Mouse (Mus musculus): ENCODE results near the gene Defb18.
"Not testable (repeated sequence)": the region's sequence is repeated elsewhere in the genome, so short reads cannot be mapped to it uniquely, and the experiment has no call there.

Gene Defb18

DNA sequence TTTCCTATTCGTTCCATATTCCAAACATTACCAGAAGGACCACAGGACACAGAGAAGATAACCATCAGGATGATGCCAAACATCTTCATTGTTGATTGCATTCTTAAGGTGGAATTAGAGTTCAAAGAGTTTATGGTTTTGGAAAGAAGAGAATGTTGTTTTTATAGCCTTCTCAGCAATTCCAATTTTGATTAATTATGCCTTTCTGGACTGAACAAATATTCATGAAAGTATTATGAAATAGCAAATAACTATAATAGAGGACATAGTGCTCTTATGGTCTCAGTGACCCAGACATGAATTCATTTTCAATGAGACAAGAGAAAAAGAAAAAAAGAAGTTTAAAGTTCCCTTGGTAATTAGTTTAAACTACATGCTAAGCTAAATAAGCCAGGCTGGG is at the start of gene Defb18:
Gene Defb18, minus strand, starts transcription at position 101 of the 400 bp plus-strand sequence.
- no peak for DNase-seq (ENCODE audit: low read depth, low spot score)

DNA sequence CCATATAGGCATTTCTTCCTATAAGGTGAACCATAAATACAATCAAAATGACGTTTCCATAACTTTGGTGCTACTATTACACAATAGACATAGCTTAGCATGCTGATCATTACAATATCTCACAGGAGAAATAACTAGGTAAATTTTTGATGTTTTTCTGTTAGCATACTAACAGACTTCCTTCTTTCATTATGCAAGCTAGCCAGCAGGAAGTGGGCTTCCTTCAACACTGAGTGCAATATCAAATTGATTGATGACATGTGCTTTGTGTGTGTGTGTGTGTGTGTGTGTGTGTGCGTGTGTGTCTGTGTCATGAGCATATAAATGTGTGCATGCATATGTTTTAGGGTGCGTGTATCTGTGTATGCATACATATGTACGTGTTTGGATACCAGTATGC is 33.9 kb upstream of the Defb18 start:
- no peak for DNase-seq (ENCODE audit: low read depth, low spot score)

DNA sequence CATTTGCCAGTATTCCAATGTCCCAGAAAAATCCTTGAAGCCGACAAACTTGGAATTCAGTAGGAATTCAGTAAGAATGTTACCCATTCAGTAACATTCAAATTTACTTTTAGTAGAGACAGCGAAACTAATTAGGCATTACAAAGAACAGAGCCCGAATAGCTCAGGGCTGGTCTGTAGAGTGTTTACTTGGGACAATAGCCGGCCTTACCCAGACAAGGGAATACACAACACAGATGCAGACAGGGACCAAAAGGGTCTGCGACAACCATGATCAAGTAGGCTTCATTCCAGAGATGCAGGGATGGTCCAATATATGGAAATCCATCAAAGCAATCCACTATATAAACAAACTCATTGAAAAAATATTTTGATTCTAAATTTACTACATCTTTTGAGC is 31.6 kb upstream of the Defb18 start:
- no peak for DNase-seq (ENCODE audit: low read depth, low spot score)

DNA sequence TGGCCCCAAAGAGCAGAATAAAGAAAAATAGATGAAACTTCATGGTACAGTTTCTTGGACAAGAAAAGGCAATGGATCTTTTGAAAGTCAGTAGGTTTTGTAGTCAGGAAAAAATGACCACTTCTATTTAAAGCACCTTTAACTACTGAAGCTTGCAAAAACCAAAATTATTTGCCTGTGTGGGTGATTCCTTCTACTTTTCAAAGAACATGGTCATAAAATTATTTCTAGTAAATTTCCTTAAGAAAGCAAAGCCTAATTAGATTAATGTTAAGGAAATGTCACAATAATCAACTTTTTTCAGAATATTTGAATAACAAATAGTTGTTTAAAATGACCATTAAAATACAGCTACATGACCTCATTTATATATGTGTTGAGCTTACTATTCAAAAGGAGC is 27.8 kb upstream of the Defb18 start, which contains the start of gene Defb41:
Gene Defb41, minus strand, starts transcription at position 101 of the 400 bp plus-strand sequence.
- DNase-seq (ENCODE audit: low read depth, low spot score) = no peak

DNA sequence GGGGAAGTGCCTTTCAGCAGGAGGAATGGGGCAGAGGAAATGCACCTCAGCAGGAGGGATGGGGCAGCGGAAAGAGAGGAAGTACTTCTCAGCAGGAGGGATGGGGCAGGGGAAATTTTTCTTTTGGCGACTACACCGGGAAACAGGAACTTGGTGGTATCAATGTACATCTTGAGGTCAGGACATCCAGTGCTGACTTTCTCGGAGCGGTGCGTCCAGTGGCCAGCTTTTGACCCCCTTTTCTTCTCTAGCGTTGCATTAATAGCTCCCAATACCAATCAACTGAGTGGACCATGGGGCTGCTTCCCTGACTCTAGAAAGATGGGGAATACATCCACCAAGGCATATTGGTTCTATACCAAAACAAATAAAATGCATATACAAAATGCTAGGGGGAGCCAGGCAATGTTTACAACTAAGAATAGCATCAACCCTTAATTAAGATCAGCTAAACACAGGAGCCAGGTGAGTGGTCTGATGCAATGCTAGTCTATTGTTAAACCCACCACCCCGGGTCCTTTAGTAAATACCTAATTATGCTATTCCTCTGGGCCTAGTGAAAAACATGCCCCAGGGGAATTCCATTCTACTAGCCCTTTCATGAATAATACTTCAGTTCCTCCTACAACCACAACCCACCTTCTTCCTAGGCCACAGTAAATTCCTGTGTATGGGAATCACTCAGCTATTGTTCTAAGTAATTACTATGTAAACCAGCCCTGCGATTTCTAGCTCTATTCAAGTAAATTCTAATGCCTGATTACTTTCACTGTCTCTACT is 8.7 kb upstream of the Defb18 start:
- DNase-seq (ENCODE audit: low read depth, low spot score) = not testable (repeated sequence)

DNA sequence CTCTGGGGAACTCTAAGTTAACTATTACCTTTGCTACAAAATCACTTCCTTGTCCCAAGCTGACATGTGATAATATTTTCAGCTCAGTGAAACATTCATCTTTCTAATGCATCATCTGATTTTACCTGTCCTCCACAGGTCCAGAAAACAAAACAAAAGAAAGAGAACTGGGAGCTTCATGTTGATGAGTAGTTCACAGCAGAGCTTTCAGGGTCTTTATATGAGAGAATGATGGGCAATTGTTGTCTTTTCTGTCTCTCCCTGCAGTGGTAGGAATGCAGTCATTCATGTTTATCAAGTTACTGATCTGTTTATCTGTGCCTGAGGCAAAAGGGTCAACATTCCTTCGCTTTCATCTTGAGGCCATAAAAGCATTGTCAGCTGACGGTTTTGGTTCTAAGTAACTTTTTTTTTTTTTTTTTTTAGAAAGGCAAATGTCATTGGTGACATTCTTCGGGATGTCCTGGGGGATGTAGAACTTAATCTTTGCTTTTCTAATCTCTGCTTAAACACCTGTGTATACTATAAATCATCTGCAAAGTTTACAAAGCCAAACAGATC is 13.8 kb downstream of the Defb18 start:
- DNase-seq (ENCODE audit: low read depth, low spot score) = no peak

DNA sequence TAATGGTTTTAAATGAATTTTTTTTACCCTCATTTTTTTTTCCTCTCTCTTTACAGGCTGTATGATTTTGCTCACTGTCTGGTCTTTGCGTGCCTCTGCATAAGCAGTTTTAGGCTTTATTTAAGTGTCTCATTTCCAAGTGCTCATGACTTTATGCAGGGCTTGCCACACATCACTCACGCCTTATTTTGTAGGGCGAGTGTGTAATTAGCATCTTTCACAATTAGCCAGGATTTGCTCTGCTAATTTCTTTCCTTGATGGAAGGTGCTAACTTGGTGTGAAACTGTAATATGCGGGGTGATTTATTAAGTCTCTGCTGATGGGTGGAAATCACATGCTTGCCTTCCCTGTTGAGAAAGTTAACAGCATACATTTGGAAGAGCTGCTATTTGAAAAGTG is 45.5 kb downstream of the Defb18 start:
- no peak for DNase-seq (ENCODE audit: low read depth, low spot score)

DNA sequence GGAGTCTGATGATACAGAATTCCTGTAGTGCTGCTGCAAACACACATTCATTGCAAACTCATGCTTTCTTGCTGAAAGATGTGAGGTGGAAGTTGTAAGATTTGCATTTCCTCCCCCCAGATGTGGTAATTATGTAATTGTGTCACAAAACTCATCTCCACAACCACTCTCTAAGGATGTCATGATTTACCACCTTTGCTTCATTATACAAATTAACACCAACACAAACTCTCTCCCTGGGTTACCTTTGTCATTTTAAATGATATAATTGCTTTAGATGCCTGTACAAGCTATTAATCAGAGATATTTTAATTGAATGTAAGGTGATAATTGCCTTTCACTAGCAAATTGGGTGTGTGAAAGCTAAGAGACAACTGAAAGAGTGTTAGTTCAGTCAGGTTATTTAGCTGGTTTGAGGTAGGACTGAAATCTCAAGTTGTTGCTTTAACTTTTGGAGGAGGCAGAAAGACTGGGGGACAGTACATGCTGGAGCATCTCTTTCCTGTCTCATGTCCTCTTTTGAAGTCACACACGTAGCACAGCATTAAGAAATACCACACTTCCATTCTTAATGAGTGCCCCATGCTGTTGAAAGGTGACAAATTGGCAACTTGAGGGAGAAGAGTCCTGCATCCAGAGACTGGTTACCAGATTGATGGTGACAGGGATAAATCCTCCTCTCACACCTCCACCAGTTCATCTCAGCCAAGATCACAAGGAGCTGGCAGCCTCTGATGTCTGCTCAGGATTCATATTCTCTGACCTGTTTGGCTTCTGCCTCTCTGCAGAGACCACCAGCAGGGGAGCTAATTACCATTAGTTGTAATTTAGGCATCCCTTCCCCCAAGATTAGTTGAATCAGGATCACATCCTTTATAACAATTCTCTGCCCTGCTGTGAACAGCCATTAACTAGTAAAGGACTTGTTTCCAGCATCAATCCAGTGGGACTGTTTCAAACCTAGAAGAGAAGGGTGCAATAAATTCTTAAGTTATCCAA is 46.2 kb downstream of the Defb18 start:
- DNase-seq (ENCODE audit: low read depth, low spot score) = no peak
